Mouse (Mus musculus) hindbrain, embryonic 13.5 days (tissue): ENCODE measurements around the gene Jph4. TPM values are rescaled to one million over a fixed set of nuclear protein-coding genes. Genes with fewer than 3 reads are reported as not detected.

Experiments used
- ATAC-seq: fragments of 200-750 bp; cut with Nextera tagmentation; 2 replicates; pipeline ENCODE4 v1.8.0; 2017; ENCODE audit warnings: moderate TSS enrichment; ENCODE audit not compliant: low FRiP score
- H3K27ac ChIP-seq: fragments of 300-500 bp; sonication (generic); 2 replicates; pipeline ENCODE4 v1.5.1; 2015; ENCODE audit warnings: inconsistent platforms, mild to moderate bottlenecking, moderate library complexity
- H3K27me3 ChIP-seq: fragments of 300-500 bp; sonication (generic); 2 replicates; pipeline ENCODE4 v1.6.1; 2015; ENCODE audit warnings: mild to moderate bottlenecking, inconsistent platforms
- H3K36me3 ChIP-seq: fragments of 300-500 bp; sonication (generic); 2 replicates; pipeline ENCODE4 v1.6.1; 2015; ENCODE audit warnings: mild to moderate bottlenecking, inconsistent platforms
- H3K4me1 ChIP-seq: fragments of 300-500 bp; sonication (generic); replicated peaks from 2 replicates; pipeline ENCODE4 v1.6.1; 2015; ENCODE audit warnings: inconsistent platforms
- H3K4me2 ChIP-seq: fragments of 300-500 bp; sonication (generic); 2 replicates; pipeline ENCODE4 v1.6.1; 2015; ENCODE audit warnings: inconsistent platforms, mild to moderate bottlenecking, moderate library complexity
- H3K4me3 ChIP-seq: fragments of 300-500 bp; sonication (generic); 2 replicates; pipeline ENCODE4 v1.5.1; 2015; ENCODE audit warnings: mild to moderate bottlenecking, inconsistent platforms
- H3K9ac ChIP-seq: fragments of 300-500 bp; sonication (generic); 2 replicates; pipeline ENCODE4 v1.6.1; 2015; ENCODE audit warnings: mild to moderate bottlenecking, inconsistent platforms
- H3K9me3 ChIP-seq: fragments of 300-500 bp; sonication (generic); 2 replicates; pipeline ENCODE4 v1.6.1; 2016; ENCODE audit warnings: inconsistent platforms
- WGBS: fragments of 180-500 bp; shearing (Covaris S2); methylation state at CpG from one replicate; pipeline ENCODE4 v1.1.7; 2015; 5-methylcytosine and 5-hydroxymethylcytosine counted together
- polyA plus RNA-seq: library from polyadenylated mRNA; unstranded; fragments of >200 nt; fragmentation: Nextera tagmentation; extraction: Ambion mirVana; gene quantifications from 2 replicates; pipeline ENCODE4 v1.2.1, GENCODE M21; 2015

The Jph4 gene
- polyA plus RNA-seq, 1 experiment from 2014 or later, result 22.2 TPM

DNA sequence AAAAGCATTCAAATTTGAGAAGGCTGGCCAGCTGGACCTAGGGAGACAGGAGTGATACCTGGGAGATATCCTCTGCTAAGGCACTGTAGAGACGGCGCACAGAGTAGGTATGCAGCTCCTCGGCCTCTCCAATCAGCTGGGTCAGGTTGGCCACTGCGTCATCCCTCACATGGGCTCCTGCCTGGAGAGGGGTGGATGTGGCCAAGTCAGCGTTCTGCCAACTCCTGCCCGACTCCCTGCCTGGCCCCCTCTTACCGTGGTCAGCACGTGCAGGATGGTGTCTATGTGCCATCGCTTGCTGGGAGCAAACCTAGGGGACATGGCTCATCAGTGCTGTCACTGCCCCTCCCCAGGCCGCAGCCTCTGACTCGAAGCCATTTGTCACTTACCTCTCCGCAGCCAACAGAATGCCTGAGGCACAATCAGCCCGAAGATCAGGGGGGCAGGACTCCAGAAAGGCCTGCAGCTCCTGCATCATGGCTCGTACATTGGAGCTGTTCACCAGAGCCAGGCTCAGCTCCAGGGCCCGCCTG is 14.4 kb downstream of the Jph4 start:
- 87% methylated on average over 15 of the region's 15 CpGs for WGBS

GRCm38 (mm10) chr14:55101592-55101991 is 15.1 kb downstream of the Jph4 start:
- Histone ChIP-seq H3K4me1 (peaks cover 35% of the 10 kb centered on the region), H3K27ac (no peak overlapping the region), H3K9me3 (no peaks in the 10 kb centered on the region), H3K27me3 (peaks cover 9% of the 10 kb centered on the region; the same call in 1 of the 2 replicates), H3K4me3 (no peak overlapping the region), H3K36me3 (peaks cover 8% of the 10 kb centered on the region; the same call in 1 of the 2 replicates), H3K9ac (no peak overlapping the region), H3K4me2 (no peak overlapping the region)
- ATAC-seq, result no peak
- WGBS, result 51% methylated on average over 4 of the region's 4 CpGs

More for the DNA sequence above, 14.4 kb downstream of the Jph4 start:
- no peak overlapping the region for H3K9ac ChIP-seq
- H3K27ac ChIP-seq, result no peak overlapping the region
- H3K27me3 ChIP-seq, result peaks cover 9% of the 10 kb centered on the region; the same call in 1 of the 2 replicates
- no peak overlapping the region for H3K4me3 ChIP-seq
- peaks cover 33% of the 10 kb centered on the region for H3K4me1 ChIP-seq
- H3K36me3 ChIP-seq, result peaks cover 8% of the 10 kb centered on the region; the same call in 1 of the 2 replicates
- H3K4me2 ChIP-seq, result no peak overlapping the region
- no peak for ATAC-seq
- no peaks in the 10 kb centered on the region for H3K9me3 ChIP-seq

DNA sequence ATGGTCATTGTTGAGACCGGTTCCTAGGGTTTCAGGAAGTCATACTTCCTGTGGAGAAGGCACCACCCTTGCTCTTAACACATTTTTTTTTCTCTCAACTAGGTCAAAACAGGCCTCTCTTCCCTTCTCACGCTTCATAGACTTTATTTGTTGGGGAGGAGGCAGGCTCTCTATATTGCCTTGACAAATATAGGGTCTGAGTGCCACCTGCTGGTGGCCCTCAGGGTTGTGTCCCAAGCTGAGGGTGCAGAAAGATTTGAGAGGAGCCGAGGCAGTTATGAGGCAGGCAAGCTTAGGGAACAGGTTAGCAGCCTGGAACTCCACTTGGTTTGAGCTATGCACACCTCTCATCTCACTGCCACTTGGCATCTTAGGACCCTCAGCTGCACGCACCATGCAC is 18.7 kb downstream of the Jph4 start:
- H3K27me3 ChIP-seq, result no peaks in the 10 kb centered on the region
- peaks cover 38% of the 10 kb centered on the region for H3K4me1 ChIP-seq
- no peak overlapping the region for H3K4me3 ChIP-seq
- 67% methylated on average over 4 of the region's 4 CpGs for WGBS
- peaks cover 8% of the 10 kb centered on the region; the same call in 1 of the 2 replicates for H3K36me3 ChIP-seq
- H3K27ac ChIP-seq, result peak overlapping the region; percentile 81
- peak overlapping the region; percentile 53; the same call in 1 of the 2 replicates for H3K9ac ChIP-seq
- ATAC-seq, result no peak
- H3K9me3 ChIP-seq, result no peaks in the 10 kb centered on the region
- H3K4me2 ChIP-seq, result no peak overlapping the region

GRCm38 (mm10) chr14:55097646-55098045 is 19.1 kb downstream of the Jph4 start:
- no peak overlapping the region for H3K4me3 ChIP-seq
- H3K4me2 ChIP-seq, result peak overlapping the region; percentile 41; the same call in 1 of the 2 replicates
- peak overlapping the region; percentile 53 for H3K9ac ChIP-seq
- no peaks in the 10 kb centered on the region for H3K27me3 ChIP-seq
- peaks cover 8% of the 10 kb centered on the region; the same call in 1 of the 2 replicates for H3K36me3 ChIP-seq
- peak overlapping the region; percentile 81 for H3K27ac ChIP-seq
- peaks cover 39% of the 10 kb centered on the region for H3K4me1 ChIP-seq
- H3K9me3 ChIP-seq, result no peaks in the 10 kb centered on the region
- 76% methylated on average over 10 of the region's 10 CpGs for WGBS
- ATAC-seq, result no peak

DNA sequence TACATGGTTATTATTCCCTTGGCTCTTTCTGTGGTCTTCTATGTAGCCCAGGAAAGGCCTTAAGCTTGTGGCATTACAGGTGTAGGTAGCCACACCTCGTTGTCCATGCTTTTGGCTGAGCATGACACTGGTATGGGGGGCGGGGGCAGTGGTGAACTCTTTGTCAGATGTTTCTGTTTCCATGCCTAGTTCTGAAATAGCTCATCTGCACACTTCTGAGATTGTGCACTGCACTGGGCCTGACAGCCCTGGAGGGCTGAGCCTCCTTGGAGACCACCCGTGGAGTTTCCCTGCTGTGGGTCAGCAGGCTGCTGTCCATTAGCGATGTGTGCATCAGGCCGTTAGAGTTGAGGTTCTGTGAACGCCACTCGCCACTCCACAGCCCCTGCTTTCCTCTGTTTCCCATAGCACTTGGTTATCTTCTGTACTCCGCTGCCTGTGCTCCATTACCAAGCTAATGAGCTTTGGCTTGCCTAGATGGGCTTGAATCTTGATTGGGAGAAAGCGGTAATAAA is 20.1 kb downstream of the Jph4 start:
- Histone ChIP-seq H3K27me3 (no peaks in the 10 kb centered on the region), H3K36me3 (peaks cover 8% of the 10 kb centered on the region; the same call in 1 of the 2 replicates), H3K27ac (peak overlapping the region; percentile 81), H3K4me1 (peaks cover 43% of the 10 kb centered on the region), H3K9ac (peak overlapping the region; percentile 53), H3K4me3 (peak overlapping the region; percentile 4; the same call in 1 of the 2 replicates), H3K9me3 (no peaks in the 10 kb centered on the region), H3K4me2 (peak overlapping the region; percentile 41)
- ATAC-seq, result no peak
- 55% methylated on average over 9 of the region's 9 CpGs for WGBS

- peak overlapping the region; percentile 55 for H3K4me3 ChIP-seq
- H3K9ac ChIP-seq, result peak overlapping the region; percentile 81
- H3K9me3 ChIP-seq, result no peaks in the 10 kb centered on the region
- peaks cover 49% of the 10 kb centered on the region for H3K4me1 ChIP-seq
- 71% methylated on average over 12 of the region's 12 CpGs for WGBS
- H3K27ac ChIP-seq, result peak overlapping the region; percentile 40
- peaks cover 8% of the 10 kb centered on the region; the same call in 1 of the 2 replicates for H3K36me3 ChIP-seq
- H3K4me2 ChIP-seq, result peak overlapping the region; percentile 81
- no peaks in the 10 kb centered on the region for H3K27me3 ChIP-seq
- ATAC-seq, result no peak
Observed at GRCm38 (mm10) chr14:55095671-55096070, 21.1 kb downstream of the Jph4 start.

DNA sequence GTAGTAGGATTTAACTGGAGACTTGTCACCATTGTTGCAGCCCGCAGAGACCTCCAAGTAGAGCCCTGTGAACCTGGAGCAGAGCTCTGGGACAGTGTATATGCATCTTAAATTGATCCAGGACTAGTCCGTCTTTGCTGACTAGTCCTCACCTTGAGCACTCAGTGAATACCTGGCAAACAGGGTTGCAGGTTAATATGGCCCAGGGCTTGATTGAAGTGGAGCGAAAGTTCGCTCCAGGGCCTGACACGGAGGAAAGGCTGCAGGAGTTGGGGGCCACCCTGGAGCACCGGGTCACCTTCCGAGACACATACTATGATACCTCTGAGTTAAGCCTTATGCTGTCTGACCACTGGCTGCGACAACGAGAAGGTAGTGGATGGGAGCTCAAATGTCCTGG is 21.5 kb downstream of the Jph4 start:
- no peak for ATAC-seq
- H3K27ac ChIP-seq, result peak overlapping the region; percentile 95
- peak overlapping the region; percentile 81 for H3K4me2 ChIP-seq
- H3K9ac ChIP-seq, result peak overlapping the region; percentile 81
- WGBS, result 67% methylated on average over 9 of the region's 9 CpGs
- no peaks in the 10 kb centered on the region for H3K27me3 ChIP-seq
- H3K36me3 ChIP-seq, result peaks cover 8% of the 10 kb centered on the region; the same call in 1 of the 2 replicates
- peak overlapping the region; percentile 55 for H3K4me3 ChIP-seq
- peaks cover 52% of the 10 kb centered on the region for H3K4me1 ChIP-seq
- no peaks in the 10 kb centered on the region for H3K9me3 ChIP-seq

GRCm38 (mm10) chr14:55094704-55095231 is 22.0 kb downstream of the Jph4 start, which contains the start of gene Thtpa:
Thtpa (plus strand) TSS chr14:55094784.
- WGBS, result 1% methylated on average over 30 of the region's 30 CpGs
- Histone ChIP-seq H3K4me1 (peaks cover 57% of the 10 kb centered on the region), H3K9me3 (no peaks in the 10 kb centered on the region), H3K27me3 (no peaks in the 10 kb centered on the region), H3K27ac (peak within 1 kb of the TSS; percentile 95), H3K9ac (peak within 1 kb of the TSS; percentile 81), H3K4me2 (peak within 1 kb of the TSS; percentile 81), H3K36me3 (peaks cover 8% of the 10 kb centered on the region; the same call in 1 of the 2 replicates), H3K4me3 (peak within 1 kb of the TSS; percentile 55)
- peak; percentile 50 for ATAC-seq

GRCm38 (mm10) chr14:55093927-55094326 is 22.8 kb downstream of the Jph4 start:
- H3K4me2 ChIP-seq, result peak overlapping the region; percentile 81; the same call in 1 of the 2 replicates

GRCm38 (mm10) chr14:55092011-55092577 is 24.6 kb downstream of the Jph4 start, which contains the start of gene Zfhx2:
Zfhx2 (minus strand) TSS chr14:55092324.
- WGBS, result 1% methylated on average over 34 of the region's 34 CpGs
- peaks cover 72% of the 10 kb centered on the region for H3K4me1 ChIP-seq
- H3K9me3 ChIP-seq, result no peaks in the 10 kb centered on the region
- H3K27ac ChIP-seq, result peak within 1 kb of the TSS; percentile 97
- H3K4me2 ChIP-seq, result peak within 1 kb of the TSS; percentile 90
- H3K36me3 ChIP-seq, result no peaks in the 10 kb centered on the region
- ATAC-seq, result peak; percentile 92
- peak within 1 kb of the TSS; percentile 80 for H3K4me3 ChIP-seq
- H3K9ac ChIP-seq, result peak within 1 kb of the TSS; percentile 98
- no peaks in the 10 kb centered on the region for H3K27me3 ChIP-seq

More at GRCm38 (mm10) chr14:55093927-55094326, 22.8 kb downstream of the Jph4 start:
- peak overlapping the region; percentile 55; the same call in 1 of the 2 replicates for H3K4me3 ChIP-seq
- peaks cover 66% of the 10 kb centered on the region for H3K4me1 ChIP-seq
- H3K27ac ChIP-seq, result peak overlapping the region; percentile 95; the same call in 1 of the 2 replicates
- peaks cover 2% of the 10 kb centered on the region; the same call in 1 of the 2 replicates for H3K36me3 ChIP-seq
- no peaks in the 10 kb centered on the region for H3K27me3 ChIP-seq
- WGBS, result 39% methylated on average over 6 of the region's 6 CpGs
- H3K9ac ChIP-seq, result no peak overlapping the region
- ATAC-seq, result no peak
- H3K9me3 ChIP-seq, result no peaks in the 10 kb centered on the region

GRCm38 (mm10) chr14:55091209-55091865 is 25.4 kb downstream of the Jph4 start:
- Histone ChIP-seq H3K4me3 (peak overlapping the region; percentile 80), H3K9ac (peak overlapping the region; percentile 98), H3K9me3 (no peaks in the 10 kb centered on the region), H3K4me1 (peaks cover 72% of the 10 kb centered on the region), H3K4me2 (peak overlapping the region; percentile 90), H3K36me3 (no peaks in the 10 kb centered on the region), H3K27ac (peak overlapping the region; percentile 97), H3K27me3 (no peaks in the 10 kb centered on the region)
- peak; percentile 11; the same call in 1 of the 2 replicates for ATAC-seq
- WGBS, result 2% methylated on average over 34 of the region's 34 CpGs
